In the genomic region with DNA sequence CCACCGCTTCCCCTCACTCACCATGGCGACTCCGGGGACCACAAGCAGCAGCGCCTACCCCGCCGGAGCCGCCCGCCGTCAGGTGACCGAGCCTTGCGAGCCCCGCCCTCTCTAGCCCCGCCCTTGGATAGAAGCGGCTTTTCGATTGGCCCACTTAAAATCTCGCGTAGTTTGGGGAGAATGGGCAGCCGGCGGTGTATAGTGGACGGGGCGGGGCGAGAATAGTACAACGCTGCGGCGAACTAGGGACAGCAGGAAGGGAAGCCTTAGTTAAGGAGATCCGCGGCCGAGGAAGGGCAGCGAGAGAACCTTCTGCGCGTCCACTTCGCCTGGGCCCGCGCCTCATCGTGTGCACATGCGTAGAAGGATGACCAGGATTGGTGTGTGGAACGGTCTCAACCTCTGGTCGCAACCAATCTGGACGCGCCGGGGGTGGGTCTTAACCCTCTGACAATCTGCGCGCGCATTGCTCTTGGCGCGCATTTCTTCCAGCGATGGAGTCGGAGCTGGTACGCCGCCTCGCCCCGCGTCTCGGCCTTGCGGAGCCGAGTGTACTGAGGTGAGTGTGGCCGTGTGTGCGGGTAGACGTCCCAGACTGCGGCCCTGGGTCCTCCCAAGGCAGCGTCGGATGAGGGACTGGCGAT, we compare ENCODE assay signal across 8 mouse cellular contexts. TPM values are rescaled to one million over a fixed set of nuclear protein-coding genes. Genes with fewer than 3 reads are reported as not detected.
DNase-seq lines count a peak whose midpoint lies in the region; ATAC-seq and TF ChIP-seq lines count a peak whose summit lies in the region.

A gene (plus strand): TSS at position 199 of the 644 bp plus-strand sequence.
A gene (minus strand): TSS at position 369 of the 644 bp plus-strand sequence.

- no peaks in the 10 kb centered on the region for H3K27me3 ChIP-seq in C2C12 (ENCODE audit: control insufficient read depth, insufficient read depth, insufficient read length)
- H3K27me3 ChIP-seq in erythroblast, embryonic 14.5 days (ENCODE audit: control insufficient read depth): no peaks in the 10 kb centered on the region
- H3K27me3 ChIP-seq in heart, embryonic 11.5 days (ENCODE audit: control insufficient read depth, insufficient read depth, low read length): no peaks in the 10 kb centered on the region
- no peaks in the 10 kb centered on the region for H3K27me3 ChIP-seq in kidney, embryonic 16.5 days (ENCODE audit: insufficient read depth, low read length)
- no peaks in the 10 kb centered on the region for H3K27me3 ChIP-seq in liver, adult 2 months (ENCODE audit: control insufficient read depth, insufficient read depth, low read length)
- no peaks in the 10 kb centered on the region for H3K27me3 ChIP-seq in myocyte (ENCODE audit: control insufficient read depth, insufficient read depth, insufficient read length)
- H3K27me3 ChIP-seq in splenic B cell, adult 2 months (ENCODE audit: control insufficient read depth, insufficient read depth, low read length, poor library complexity, severe bottlenecking): no peaks in the 10 kb centered on the region

- H3K27ac ChIP-seq in heart, embryonic 11.5 days (ENCODE audit: low read depth, low read length): peak within 1 kb of the TSS; percentile 96
- peak within 1 kb of the TSS; percentile 99 for H3K27ac ChIP-seq in kidney, embryonic 16.5 days (ENCODE audit: low read length)
- H3K27ac ChIP-seq in liver, adult 2 months (replicated peaks; ENCODE audit: insufficient read depth, low read depth, low read length): peak within 1 kb of the TSS; percentile 85

- no peak for TF ChIP-seq CTCF in C2C12 (IDR thresholded peaks at IDR 0.05; ENCODE audit: control insufficient read depth, insufficient read depth, insufficient read length)
- TF ChIP-seq CTCF in brain, embryonic 14.5 days (IDR thresholded peaks at IDR 0.05; ENCODE audit: borderline replicate concordance, extremely low read depth, insufficient read depth, insufficient read length): no peak
- no peak for TF ChIP-seq CTCF in liver, adult 2 months (IDR thresholded peaks at IDR 0.05; ENCODE audit: low read depth, low read length)

- WGBS in heart, embryonic 11.5 days (ENCODE audit: insufficient replicate concordance): under 1% methylated on average over 63 of the region's 63 CpGs
- under 1% methylated on average over 63 of the region's 63 CpGs for WGBS in kidney, embryonic 16.5 days
- WGBS in liver, adult 2 months: under 1% methylated on average over 63 of the region's 63 CpGs

- peak; percentile 98 for ATAC-seq in heart, embryonic 11.5 days (replicated peaks; ENCODE audit: insufficient number of reproducible peaks, low FRiP score, low TSS enrichment)
- ATAC-seq in kidney, embryonic 16.5 days (ENCODE audit: low FRiP score, low TSS enrichment): peak; percentile 98

- TF ChIP-seq POLR2A in brain, embryonic 14.5 days (IDR thresholded peaks at IDR 0.05; ENCODE audit: borderline replicate concordance, extremely low read depth, insufficient read depth, insufficient read length, poor library complexity, severe bottlenecking): peak; percentile 61; the same call in 1 of the 2 replicates
- TF ChIP-seq POLR2A in liver, adult 2 months (IDR thresholded peaks at IDR 0.05; ENCODE audit: extremely low read depth, insufficient read depth, low read length): peak; percentile 55; the same call in 1 of the 2 replicates
- TF ChIP-seq POLR2A in myocyte (IDR thresholded peaks at IDR 0.05; ENCODE audit: insufficient read length, low read depth): peak; percentile 92

- H3ac ChIP-seq in C2C12 (ENCODE audit: control insufficient read depth, insufficient read length, low read depth) (peak within 1 kb of the TSS; percentile 81), myocyte (ENCODE audit: control insufficient read depth, insufficient read length) (peak within 1 kb of the TSS; percentile 80)

- H3K79me2 ChIP-seq in C2C12 (ENCODE audit: control insufficient read depth, insufficient read depth) (peaks cover 93% of the 10 kb centered on the region), myocyte (ENCODE audit: control insufficient read depth, insufficient read depth) (peaks cover 80% of the 10 kb centered on the region)
- H3K79me2 ChIP-seq in liver, adult 2 months (ENCODE audit: control insufficient read depth, insufficient read depth, low read length): peaks cover 13% of the 10 kb centered on the region

- DNase-seq in brain, embryonic 14.5 days (ENCODE audit: low read depth): peak; percentile 99
- DNase-seq in liver, adult 2 months (ENCODE audit: extremely low read depth, low read depth, low spot score): peak; percentile 84
- peak; percentile 96 for DNase-seq in splenic B cell, adult 2 months (ENCODE audit: low read depth, low spot score)

- peak within 1 kb of the TSS; percentile 93 for H3K9ac ChIP-seq in heart, embryonic 11.5 days (ENCODE audit: low read depth, low read length)
- peak within 1 kb of the TSS; percentile 77 for H3K9ac ChIP-seq in kidney, embryonic 16.5 days (replicated peaks; ENCODE audit: low read length)
- H3K9ac ChIP-seq in liver, adult 2 months (ENCODE audit: low read depth, low read length): peak within 1 kb of the TSS; percentile 95

- H3K36me3 ChIP-seq in C2C12 (ENCODE audit: control insufficient read depth, insufficient read depth): peaks cover 38% of the 10 kb centered on the region
- peaks cover 47% of the 10 kb centered on the region for H3K36me3 ChIP-seq in erythroblast, embryonic 14.5 days (ENCODE audit: control insufficient read depth)
- H3K36me3 ChIP-seq in heart, embryonic 11.5 days (ENCODE audit: control insufficient read depth, insufficient read depth, low read length): peaks cover 8% of the 10 kb centered on the region
- peaks cover 18% of the 10 kb centered on the region for H3K36me3 ChIP-seq in kidney, embryonic 16.5 days (ENCODE audit: insufficient read depth, low read length)
- peaks cover 6% of the 10 kb centered on the region; the same call in 1 of the 2 replicates for H3K36me3 ChIP-seq in liver, adult 2 months (ENCODE audit: control insufficient read depth, insufficient read depth, low read length)
- peaks cover 18% of the 10 kb centered on the region for H3K36me3 ChIP-seq in myocyte (ENCODE audit: control insufficient read depth, insufficient read depth)
- H3K36me3 ChIP-seq in splenic B cell, adult 2 months (ENCODE audit: control insufficient read depth, insufficient read depth, low read length, poor library complexity, severe bottlenecking): no peaks in the 10 kb centered on the region; the same call in 1 of the 2 replicates

- peak within 1 kb of the TSS; percentile 95 for H3K4me3 ChIP-seq in C2C12 (ENCODE audit: insufficient read depth, poor library complexity, severe bottlenecking)
- peak within 1 kb of the TSS; percentile 100 for H3K4me3 ChIP-seq in erythroblast, embryonic 14.5 days (replicated peaks)
- H3K4me3 ChIP-seq in heart, embryonic 11.5 days (ENCODE audit: low read depth, low read length): peak within 1 kb of the TSS; percentile 99
- peak within 1 kb of the TSS; percentile 66 for H3K4me3 ChIP-seq in kidney, embryonic 16.5 days (ENCODE audit: low read length)
- H3K4me3 ChIP-seq in liver, adult 2 months (ENCODE audit: insufficient read depth, low read depth, low read length): peak within 1 kb of the TSS; percentile 96
- peak within 1 kb of the TSS; percentile 97 for H3K4me3 ChIP-seq in myocyte

- H3K79me3 ChIP-seq in C2C12 (ENCODE audit: low read depth): peaks cover 78% of the 10 kb centered on the region

- H3K4me2 ChIP-seq in heart, embryonic 11.5 days: peak within 1 kb of the TSS; percentile 89
- H3K4me2 ChIP-seq in kidney, embryonic 16.5 days (replicated peaks; ENCODE audit: low read depth, low read length): peak within 1 kb of the TSS; percentile 65
- peak within 1 kb of the TSS; percentile 93 for H3K4me2 ChIP-seq in myocyte (ENCODE audit: low read depth)

- H3K9me3 ChIP-seq in erythroblast, embryonic 14.5 days (ENCODE audit: control insufficient read depth, low read length): no peaks in the 10 kb centered on the region
- no peaks in the 10 kb centered on the region for H3K9me3 ChIP-seq in heart, embryonic 11.5 days (replicated peaks; ENCODE audit: control insufficient read depth, low read length)
- H3K9me3 ChIP-seq in kidney, embryonic 16.5 days (ENCODE audit: low read length): no peaks in the 10 kb centered on the region

- peaks cover 46% of the 10 kb centered on the region for H3K4me1 ChIP-seq in erythroblast, embryonic 14.5 days (ENCODE audit: control insufficient read depth)
- peaks cover 16% of the 10 kb centered on the region for H3K4me1 ChIP-seq in heart, embryonic 11.5 days (ENCODE audit: control insufficient read depth, insufficient read depth, low read length)
- H3K4me1 ChIP-seq in kidney, embryonic 16.5 days (ENCODE audit: insufficient read depth, low read length): peaks cover 22% of the 10 kb centered on the region
- peaks cover 5% of the 10 kb centered on the region for H3K4me1 ChIP-seq in liver, adult 2 months (ENCODE audit: control insufficient read depth, insufficient read depth, low read length)

TF ChIP-seq in C2C12, 6 proteins besides CTCF, POLR2A, EP300 and RAD21:
- TF ChIP-seq USF1 (IDR thresholded peaks at IDR 0.05; ENCODE audit: low read depth) (peak; percentile 72), CEBPB (IDR thresholded peaks at IDR 0.05; ENCODE audit: low read depth) (no peak)

TF ChIP-seq in myocyte, 11 proteins besides CTCF, POLR2A, EP300 and RAD21 (continues in another document):
- TF ChIP-seq SRF (IDR thresholded peaks at IDR 0.05; ENCODE audit: control insufficient read depth, insufficient read length, low read depth): no peak
- TF ChIP-seq E2F4 (IDR thresholded peaks at IDR 0.05; ENCODE audit: insufficient read depth): peak; percentile 87
- peak; percentile 93 for TF ChIP-seq POLR2AphosphoS2 (IDR thresholded peaks at IDR 0.05; ENCODE audit: insufficient read length, low read depth)
- TF ChIP-seq MYOG (IDR thresholded peaks at IDR 0.05; ENCODE audit: control insufficient read depth in 1 of 3, insufficient read depth in 1 of 3, insufficient read length in 2 of 3, low read depth in 2 of 3): no peak

RNA-seq across cellular contexts. Expression of the first gene that starts in this region (rescaled TPM):
- polyA plus RNA-seq in C2C12 (2012; fragmentation: generic; extraction: Trizol) (41.6 TPM), myocyte (2012; fragmentation: generic; extraction: Trizol) (13.2 TPM)
- 64.2 and 82.1 TPM in 2 replicates for polyA plus RNA-seq in brain, embryonic 14.5 days (2012; rRNA removed)
- polyA plus RNA-seq in erythroblast, embryonic 14.5 days (2012): 0.90 and 2.3 TPM in 2 replicates
- polyA plus RNA-seq in heart, embryonic 11.5 days (2014; fragmentation: Nextera tagmentation; extraction: Ambion mirVana): 91.8 and 92.3 TPM in 2 replicates
- 106 TPM in 2 replicates for polyA plus RNA-seq in kidney, embryonic 16.5 days (2015; fragmentation: Nextera tagmentation; extraction: Ambion mirVana)
- 7.5 and 7.6 TPM in 2 replicates for total RNA-seq in liver, adult 2 months (2014; rRNA removed)
- polyA plus RNA-seq in liver, adult 2 months (2012; rRNA removed): 2.4 and 3.2 TPM in 2 replicates

RNA-seq across cellular contexts. Expression of the second gene that starts in this region (rescaled TPM):
- polyA plus RNA-seq in C2C12 (2012; fragmentation: generic; extraction: Trizol) (38.8 TPM), myocyte (2012; fragmentation: generic; extraction: Trizol) (52.1 TPM)
- polyA plus RNA-seq in brain, embryonic 14.5 days (2012; rRNA removed): 78.9 and 81.3 TPM in 2 replicates
- 0.55 and 0.61 TPM in 2 replicates for polyA plus RNA-seq in erythroblast, embryonic 14.5 days (2012)
- polyA plus RNA-seq in heart, embryonic 11.5 days (2014; fragmentation: Nextera tagmentation; extraction: Ambion mirVana): 113 and 137 TPM in 2 replicates
- polyA plus RNA-seq in kidney, embryonic 16.5 days (2015; fragmentation: Nextera tagmentation; extraction: Ambion mirVana): 156 and 161 TPM in 2 replicates
- 81.3 and 88.0 TPM in 2 replicates for total RNA-seq in liver, adult 2 months (2014; rRNA removed)
- 9.3 and 10.7 TPM in 2 replicates for polyA plus RNA-seq in liver, adult 2 months (2012; rRNA removed)

Comparison
In these comparisons a context has a peak if more than half of its experiments do, and no peak if none do; other contexts are left out.
1. Peak in every context shown above with its lines: DNase-seq, ATAC-seq, H3K4me3 ChIP-seq and H3K27ac ChIP-seq.